Mouse (Mus musculus) testis, postnatal 10 days (tissue): ENCODE data around the gene Ubqln1.
A peak's percentile ranks its signal among the peaks of the same experiment; 100 is the strongest.

Experiments used
- DNase-seq: peaks from one replicate; pipeline ENCODE4 v3.0.0; 2021; ENCODE audit warnings: low spot score

Gene Ubqln1

DNA sequence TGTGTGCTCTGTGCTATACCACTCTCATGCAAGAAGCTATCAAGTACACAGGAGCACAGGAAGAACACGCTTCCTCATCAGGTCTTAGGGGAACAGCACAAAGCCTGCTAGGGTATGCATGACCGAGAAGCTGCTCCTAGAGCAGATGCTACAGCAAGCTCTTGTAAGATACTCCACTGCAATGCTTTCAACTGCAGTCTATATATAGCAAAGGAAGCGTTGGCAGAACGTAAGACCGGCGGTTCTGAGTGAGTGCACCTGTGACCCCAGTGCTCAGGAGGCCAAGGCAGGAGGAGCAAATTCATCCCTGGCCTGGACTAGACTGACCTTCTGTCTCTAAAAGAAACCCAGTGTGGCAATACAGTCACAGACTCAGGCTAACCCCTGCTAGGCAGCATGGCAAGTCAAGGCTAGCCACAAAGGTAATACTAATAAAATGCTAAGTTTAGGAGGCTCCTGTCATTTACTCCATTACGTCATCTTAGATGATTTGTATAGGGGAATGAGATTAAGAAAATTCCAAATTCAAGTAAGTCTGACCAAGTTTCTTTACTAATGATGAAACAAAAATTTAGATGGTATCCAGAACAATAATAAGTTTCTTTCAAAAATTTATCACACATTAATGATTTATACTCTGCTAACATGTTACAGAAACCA lies 17.3 kb downstream of the Ubqln1 start:
- DNase-seq, result no peak

DNA sequence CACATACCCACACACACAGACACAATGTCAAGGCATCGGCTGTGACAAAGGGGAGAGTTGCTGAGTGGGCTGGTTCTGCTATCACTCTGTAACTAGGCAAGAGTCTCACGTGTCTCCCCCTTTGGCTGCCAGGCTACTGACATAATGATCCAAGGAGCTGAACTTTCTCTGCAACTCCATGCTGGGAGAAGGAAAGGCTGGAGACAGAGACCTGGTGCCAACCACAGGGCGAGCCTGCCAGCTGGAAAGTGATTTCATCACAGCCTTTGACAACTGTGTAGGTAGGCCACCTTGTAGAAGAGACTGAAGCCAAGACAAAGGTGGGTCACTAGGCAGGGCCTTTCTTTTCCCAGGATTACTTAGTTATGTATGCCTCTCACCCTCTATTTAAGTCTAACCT lies 18.2 kb downstream of the Ubqln1 start:
- no peak for DNase-seq

DNA sequence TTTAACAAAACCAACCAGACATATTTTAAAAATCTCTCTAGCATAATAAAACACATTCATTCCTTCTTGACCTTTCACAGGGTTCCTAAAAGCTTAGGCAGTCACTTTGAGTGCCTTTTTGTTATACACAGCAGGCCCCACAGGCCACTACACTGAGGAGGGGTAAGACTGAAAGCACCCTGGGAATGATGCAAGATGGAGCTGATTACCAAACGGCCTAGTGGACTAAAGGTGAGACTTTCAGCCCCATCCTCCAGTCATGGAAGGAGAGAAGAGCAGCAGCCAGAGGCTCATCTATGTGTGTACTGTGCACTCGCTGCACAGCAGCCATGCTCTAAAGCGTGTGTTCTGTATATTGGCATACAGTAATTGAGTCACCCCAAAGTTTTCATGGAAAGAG lies 20.5 kb downstream of the Ubqln1 start:
- DNase-seq, result no peak

DNA sequence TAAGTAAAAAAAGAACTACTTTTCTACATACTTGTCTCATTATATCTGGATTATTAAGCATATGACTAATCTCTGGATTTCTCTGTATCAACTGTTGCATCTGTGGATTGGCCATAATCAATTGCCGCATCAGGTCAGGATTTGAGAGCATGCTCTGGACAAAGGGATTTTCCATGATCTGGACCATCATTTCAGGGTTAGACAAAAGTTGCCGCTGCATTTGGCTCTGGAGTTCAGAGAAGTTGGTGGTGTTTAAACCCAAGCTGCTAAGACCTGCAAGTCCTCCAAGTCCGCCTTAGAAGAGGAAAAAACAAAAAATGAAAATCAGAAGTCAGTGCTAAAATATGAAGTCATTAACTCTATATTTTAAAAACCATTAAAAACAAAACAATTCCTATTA lies 22.2 kb downstream of the Ubqln1 start:
- no peak for DNase-seq

DNA sequence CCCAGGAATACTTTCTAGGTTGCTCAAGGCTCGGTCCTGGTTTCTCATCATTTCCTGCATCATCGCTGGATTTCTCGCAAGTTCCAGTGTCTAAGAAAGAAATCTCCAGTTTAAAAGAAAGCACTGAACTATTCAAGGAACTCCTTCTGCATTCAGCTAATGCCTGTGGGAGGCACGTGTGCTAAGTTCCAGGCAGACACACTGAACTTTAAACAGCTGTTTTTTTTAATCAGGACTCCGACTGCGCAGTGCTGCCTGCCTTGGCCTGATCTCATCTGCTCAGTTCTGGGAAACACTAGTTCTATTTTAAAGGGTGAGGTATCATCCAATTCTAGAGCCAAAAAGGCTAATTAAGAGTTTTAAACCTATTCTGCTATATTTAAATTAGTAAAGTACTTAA lies 23.3 kb downstream of the Ubqln1 start:
- DNase-seq, result no peak

DNA sequence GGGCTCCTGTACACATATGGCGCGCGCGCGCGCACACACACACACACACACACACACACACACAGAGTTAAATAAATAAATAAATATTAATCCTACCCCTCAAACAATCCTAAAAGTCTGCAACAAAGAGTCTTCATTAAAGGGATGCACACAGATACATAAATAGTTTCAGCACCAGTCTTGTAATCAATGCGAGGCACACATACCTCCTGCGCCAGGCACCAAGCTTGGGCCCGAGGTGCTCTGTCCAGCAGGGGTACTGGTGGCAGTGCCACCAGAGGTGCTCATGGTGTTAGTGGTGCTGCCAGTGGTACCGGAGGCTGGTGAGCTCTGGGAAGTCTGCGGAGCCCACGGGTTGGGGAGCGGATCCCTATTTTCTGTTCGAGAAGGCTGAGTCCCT lies 23.9 kb downstream of the Ubqln1 start:
- no peak for DNase-seq

DNA sequence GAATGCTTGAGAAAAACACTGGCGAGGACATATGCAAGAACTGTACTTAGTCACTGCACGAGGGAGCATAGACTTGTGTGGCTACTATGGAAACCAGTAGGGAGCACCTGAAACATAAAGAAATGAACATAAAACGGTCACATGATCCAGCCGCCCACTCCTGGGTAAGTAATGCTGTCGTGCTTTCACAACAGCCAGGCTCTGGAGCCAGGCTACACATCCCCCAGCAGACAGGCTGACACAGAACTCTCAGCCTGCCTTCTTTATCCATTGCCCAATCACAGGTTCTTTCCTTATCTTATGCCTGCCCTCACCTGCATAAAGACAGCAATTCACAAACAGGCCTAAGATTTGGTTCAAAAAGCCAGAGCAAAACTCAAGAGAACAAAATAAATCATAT lies 26.0 kb downstream of the Ubqln1 start:
- no peak for DNase-seq

DNA sequence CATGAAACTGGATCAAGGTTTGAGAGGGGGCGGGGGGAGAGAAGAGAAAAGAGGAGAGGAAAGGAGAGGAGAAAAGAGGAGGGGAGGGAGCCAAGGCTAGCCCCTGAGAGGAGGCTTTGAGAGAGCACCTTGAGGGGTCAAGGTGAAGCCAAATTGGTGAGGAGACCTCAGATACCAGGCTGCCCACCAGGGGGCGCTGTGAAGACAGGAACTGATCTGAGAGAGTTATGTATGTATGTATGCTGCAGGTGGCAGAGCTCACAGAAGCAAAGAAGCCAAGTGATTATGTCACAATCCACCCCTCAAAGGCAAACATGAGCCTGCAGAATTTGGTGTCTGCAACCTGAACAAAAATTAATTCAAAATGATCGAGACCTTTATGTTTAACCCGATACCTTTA lies 27.0 kb downstream of the Ubqln1 start:
- DNase-seq, result peak; percentile 94

DNA sequence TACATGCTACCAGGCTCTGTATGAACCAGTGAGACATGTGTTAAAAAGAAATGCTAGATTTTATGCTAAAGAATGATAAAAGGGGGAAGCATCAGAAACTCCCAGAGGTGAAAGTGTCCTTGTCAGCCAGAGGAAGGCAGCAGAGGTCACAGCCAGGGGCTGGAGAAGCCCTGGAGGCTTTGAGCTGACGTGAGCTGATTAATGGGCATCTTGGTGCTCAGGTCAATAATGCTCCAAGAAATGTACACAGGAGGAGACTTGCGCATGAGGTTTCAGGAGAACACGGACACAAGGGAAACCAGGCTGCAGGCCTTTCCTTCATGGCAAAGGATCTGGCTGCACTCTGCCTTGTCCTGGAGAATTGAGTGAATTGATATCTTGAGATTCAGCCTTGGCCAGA lies 27.7 kb downstream of the Ubqln1 start:
- DNase-seq, result no peak

DNA sequence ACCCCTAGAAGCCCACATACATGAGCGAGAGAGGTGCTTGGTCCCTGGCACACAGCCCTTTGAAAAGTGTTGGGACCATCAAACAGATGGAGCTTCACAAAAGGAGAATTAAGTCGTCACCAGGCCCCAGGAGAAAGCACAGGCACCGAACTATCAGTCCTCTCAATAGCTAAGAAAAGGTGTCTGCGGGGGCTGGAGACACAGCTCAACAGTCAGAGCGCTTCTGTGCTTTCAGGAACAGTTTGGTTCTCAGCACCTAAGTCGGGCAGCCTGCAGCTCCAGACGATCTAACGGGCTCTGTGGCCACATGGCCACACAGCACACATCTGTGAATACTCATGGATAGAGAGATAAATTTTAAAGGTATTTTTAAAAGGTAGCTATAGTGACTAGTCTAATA lies 29.2 kb downstream of the Ubqln1 start:
- DNase-seq, result no peak

DNA sequence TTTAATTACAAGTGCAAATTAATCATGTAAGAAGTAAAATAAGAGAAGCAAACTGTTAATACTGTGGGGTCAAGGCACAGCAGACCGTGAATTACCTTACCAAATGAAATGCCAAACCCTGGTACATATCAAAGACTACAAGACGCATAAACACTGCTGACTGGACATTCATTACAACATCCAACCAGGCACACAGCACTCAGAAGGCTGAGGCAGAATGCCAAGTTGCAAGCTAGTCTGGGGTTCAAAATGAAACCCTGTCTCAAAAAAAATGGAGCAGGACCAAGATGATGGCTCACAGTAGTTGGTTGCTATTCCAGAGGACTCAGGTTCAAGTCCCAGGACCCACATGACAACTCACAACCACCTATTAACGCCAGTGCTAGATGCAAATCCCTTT lies 31.3 kb downstream of the Ubqln1 start:
- no peak for DNase-seq

DNA sequence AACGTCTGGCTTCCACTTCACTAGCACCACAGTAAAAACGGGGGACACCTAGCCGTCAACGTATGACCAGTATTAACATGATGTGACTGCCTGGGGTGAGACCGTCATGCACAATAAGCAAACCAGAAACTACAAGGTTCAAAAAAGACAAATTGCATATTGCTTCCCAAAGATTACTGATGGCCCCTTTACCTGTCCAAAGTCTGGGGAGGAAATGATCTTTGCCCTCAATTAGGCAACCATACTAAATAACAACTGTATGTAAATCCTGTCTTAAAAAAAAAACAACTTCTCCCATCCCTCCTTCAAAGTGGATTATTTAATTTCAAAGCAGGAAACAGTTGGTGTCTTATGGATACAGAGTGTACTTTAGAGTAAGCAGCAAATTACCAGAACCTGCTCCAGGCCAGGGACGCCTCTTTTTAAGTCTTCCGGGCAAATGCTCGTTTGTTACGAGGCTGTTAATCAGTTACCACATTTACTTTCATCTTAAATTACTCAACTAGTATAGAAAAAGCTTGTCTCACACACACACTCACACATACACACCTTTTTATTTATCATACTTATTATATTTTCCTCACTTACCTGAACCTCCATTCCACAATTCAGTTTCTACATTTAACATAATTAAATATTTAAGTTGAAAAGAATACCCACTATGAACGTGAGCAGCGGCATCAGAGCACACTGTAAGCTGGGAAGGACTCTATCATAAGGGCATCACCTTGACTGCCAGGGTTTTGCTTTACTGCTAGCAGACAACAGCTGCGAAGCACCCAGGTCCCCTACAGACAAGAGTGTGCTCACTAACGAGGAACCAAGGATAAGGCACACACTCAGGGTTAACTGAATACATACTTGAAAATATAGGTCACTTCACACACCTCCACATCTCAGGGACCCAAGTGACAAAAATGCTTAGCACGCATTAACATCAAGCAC lies 33.6 kb downstream of the Ubqln1 start:
- DNase-seq, result no peak

DNA sequence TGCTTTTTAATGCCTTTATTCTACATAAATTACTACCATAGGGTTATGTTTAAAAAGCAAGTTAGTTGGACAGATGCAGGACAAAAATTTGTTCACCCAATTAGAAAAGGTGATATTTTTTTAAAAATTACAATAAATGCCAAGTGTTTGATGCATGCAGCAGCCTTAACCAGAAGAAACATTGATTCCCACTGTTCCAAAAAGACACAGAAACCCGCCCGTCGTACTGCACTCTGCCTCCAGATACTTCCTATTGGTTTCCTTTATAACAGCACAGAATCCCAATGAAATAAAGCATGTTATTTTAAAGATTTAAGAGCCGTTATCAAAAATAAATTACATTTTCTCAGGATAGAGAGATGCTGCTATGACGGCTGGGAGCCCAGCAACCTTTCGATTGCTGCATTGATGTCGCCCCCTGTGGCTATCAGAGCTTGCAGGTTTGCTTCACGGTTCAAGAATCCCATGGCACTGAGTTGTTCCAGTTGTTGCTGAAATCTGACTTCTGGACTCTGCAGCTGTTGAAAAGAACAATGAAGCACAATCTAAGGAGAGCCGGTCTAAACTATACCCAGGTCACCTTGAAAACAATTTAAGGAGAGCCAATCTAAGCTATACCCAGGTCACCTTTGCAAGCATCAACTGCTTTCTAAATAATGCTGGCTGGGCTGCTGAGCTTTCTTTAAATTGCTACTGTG lies 37.8 kb downstream of the Ubqln1 start:
- peak; percentile 100 for DNase-seq

DNA sequence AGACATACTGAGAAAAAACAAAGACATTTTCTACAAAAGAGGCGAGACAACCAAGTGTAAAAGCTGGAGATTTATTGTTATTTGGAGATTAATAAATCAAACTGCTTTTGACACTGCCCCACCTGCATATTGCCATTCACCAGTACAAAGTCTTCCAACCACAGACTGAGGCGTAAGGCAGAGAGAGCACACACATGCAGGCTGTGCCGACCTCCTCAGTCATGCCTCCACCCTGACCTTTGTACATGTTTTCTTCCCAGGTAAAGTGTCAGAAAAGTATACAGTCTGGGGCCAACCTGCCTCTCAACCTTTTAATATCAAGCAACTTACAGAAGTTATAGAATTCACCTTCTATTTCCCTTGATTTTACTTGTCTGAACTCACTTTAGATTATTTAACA lies 39.3 kb downstream of the Ubqln1 start:
- DNase-seq, result no peak

DNA sequence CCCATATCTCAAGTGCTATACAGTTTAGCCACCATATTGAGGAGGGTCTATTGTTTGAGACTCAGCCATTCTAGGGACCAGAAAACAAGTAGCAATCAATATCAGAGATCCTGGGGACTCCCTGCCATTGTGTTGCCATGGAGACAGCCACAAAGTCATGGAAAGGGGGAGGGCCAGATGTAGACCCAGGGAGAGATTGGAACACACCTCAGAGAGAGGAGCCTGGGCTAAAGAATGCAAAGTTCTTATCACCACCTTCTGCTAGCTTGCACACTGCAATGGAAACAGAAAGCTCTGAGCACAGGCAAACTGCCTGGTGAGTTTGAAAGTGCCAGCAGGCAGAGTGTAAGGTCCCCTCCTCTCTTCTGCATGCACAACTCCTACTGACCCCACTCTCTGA lies 47.3 kb downstream of the Ubqln1 start:
- DNase-seq, result no peak

DNA sequence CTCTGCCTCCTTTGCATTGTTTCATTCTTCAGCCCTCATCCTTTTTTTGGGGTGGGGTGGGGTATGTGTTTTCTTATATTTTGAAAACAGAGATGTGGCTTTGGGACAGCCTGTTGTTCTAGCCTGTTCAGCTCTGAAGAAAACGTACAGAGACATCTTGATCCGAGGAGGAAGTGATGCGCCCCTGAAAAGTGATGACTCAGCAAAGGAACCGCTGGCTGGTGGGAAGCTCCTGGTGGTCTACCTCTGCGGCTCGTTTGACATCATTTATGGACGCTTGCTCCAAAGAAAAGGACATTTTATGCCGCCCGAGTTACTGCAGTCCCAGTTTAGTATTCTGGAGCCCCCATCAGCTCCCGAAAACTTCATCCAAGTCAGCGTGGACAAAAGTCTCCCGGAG lies 52.1 kb downstream of the Ubqln1 start:
- no peak for DNase-seq

DNA sequence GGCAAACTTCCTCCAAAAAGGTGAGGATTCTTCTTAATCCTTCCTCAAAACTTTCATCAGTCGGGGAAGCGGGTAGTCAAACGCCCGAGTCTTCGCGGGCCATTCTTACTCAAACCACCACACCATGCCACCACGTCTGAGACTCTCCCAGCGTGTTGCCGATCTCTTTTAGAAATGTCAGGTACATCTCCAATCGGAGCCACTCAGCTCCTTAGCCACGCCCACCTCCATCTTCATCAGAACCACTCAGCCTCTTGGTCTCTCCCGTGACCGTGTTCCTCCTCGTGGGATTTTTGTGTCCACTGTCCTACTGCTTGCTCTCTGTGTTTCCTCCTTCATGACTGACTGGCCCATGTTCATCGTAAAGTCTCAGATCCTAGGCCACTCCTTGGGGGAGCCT lies 54.7 kb downstream of the Ubqln1 start:
- DNase-seq, result peak; percentile 71

DNA sequence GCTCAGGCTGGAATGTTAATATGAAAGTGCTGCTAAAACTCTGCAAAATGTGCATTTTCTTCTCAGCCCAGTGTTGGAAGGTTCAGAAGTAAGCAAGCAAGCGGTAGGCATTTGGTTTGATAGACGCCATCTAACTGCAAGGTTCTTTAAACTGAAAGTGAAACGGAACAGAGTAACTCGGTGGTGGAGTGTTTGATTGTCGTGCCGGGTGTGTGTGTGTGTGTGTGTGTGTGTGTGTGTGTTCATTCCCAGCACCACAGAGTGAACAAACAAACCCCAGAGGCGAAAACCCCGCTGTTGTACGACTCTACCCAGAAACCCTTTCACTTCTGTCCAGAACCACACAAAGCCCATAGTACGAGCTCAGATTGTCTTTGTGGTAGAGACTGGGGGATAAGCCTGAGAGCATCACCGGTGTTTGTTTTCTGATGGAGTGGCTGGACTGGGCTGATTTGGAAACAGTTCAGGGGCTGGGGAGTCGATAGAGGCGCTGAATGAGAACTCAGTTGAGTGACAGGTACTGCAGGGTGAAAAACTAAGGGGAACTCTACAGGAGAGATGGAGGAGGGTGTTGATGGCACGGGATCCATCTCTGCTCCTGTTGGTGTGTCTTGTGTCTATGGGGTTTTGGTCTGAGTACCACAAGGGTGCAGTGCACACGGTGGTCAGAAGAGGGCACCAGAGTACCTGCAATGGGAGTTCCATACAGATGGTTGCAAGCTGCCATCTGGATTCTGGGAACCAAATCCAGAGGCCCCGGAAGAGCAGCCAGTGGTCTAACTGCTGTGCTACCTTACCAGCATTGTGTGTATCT lies 57.1 kb downstream of the Ubqln1 start:
- peak; percentile 92 for DNase-seq

DNA sequence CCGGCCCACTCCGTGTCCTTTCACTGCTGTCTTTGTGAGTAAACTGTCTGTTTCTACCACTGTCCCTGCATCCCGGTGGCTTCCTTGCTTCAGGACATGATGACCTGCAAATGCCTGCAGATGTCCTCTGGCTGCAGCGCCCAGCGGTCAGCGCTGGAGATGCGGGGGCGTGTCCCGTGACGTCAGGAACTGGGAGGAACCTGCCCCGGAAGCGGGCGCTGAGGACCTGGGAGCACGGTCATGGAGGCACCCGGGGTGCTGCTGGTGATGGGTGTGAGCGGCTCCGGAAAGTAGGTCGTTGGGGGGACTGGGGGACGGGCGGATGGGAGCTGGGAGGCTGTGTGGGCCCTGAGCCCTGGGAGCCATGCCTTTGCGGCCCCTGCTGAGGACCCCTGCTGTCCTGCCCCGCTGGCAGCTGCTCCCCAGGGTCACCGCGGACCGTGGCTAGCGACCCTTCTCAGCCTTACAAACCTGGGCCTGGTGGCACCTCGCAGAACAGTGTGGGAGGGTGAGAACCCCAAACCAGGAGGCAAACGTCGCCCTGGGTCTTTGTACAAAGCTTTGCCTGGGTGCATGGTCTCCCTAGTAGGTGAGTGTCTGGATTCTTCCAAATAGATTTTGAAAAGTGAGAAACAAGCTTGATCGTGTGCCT lies 57.9 kb downstream of the Ubqln1 start, which contains the start of gene Idnk:
Idnk (plus strand) TSS at position 203 of the 652 bp plus-strand sequence.
- peak; percentile 96 for DNase-seq

DNA sequence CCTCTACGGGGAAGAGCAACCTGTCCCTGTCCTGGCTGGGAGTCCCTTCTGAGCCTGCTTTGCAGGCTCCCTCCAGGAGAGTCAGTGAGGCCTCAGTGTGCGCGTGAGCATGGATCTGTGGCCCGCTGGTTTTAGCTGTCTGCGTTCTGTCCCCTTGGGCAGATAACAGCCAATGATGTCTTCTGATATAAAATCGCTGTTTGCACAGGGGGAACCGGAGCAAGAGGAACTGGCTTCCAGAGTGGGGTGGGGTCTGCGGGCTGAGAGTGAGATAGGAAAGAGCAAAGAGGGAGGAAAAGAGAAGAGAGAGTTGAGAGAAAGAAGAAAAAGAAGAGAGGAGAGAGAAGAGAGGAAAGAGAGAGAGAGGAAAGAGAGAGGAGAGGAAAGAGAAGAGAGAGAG lies 58.4 kb downstream of the Ubqln1 start:
- DNase-seq, result no peak

DNA sequence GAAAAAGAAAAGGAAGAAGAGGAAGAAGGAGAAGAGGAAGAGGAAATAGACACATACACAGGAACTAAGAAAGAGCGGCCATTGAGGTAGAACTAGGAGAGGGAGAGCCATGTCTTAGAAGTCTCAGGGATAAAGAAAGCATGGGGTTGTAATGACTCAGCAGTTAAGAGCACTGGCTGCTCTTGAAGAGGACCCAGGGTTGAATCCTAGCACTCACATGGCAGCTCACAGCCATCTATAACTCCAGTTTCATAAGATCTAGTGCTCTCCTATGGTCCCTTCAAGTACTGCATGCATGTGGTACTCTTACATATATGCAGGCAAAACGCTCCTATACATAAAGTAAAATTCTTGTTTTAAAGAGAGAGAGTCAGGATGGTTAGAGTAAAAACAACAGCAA lies 59.4 kb downstream of the Ubqln1 start:
- DNase-seq, result no peak

DNA sequence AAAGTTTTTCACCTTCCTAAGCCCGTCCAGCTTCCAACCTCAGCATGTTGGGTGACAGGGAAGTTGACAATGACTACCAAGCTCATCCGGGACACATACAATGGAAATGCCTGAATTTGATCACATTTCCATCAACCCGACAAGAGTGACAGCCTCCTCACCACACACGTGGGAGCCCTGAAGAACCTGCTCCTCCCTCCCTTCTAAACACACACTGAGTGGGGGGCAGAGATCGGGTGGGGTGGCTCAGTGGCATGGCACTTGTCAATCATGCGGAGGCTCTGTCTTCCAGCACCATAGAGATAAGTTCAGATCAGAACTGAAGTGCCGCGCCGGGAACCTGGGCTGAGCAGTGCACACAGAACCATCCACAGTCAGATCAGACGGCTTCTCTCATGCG lies 65.0 kb downstream of the Ubqln1 start:
- DNase-seq, result no peak
